Comparison of ENCODE assay signal across 9 mouse cellular contexts in the genomic region with DNA sequence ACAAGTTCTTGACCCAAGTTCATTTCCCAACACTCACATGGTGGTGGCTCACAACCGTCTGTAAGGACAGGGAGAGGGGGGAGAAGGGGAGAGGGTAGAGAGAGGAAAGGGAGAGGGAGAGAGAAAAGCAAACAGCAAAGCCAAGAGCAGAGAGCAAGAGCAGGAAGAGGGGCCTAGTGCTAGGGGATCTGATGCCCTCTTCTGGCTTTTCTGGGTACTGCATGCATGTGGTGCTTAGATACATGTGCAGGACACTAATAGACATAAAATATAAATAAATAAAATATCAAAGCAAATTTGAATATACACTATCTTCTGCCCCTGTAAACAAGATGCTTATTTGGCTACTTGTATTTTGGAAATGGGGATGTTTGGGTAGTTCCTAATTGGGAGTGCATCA.
DNase-seq lines count a peak whose midpoint lies in the region; ATAC-seq and TF ChIP-seq lines count a peak whose summit lies in the region.
"Had no signal": no experiment of that assay in that cellular context is flagged by ENCODE, and none has a peak within 500 bp of the region (broad histone marks: within the 10 kb centered on the region; RNA-seq: fewer than 3 reads in every experiment).

No protein-coding gene starts in this region.

- 25% methylated on average over 1 of the region's 1 CpGs for WGBS in intestine, embryonic 14.5 days
- WGBS in intestine, embryonic 16.5 days = 28% methylated on average over 1 of the region's 1 CpGs

- no peak overlapping the region for H3K4me3 ChIP-seq in intestine, embryonic 14.5 days (ENCODE audit: low read depth, low read length)
- H3K4me3 ChIP-seq in intestine, embryonic 16.5 days (ENCODE audit: low read length) = no peak overlapping the region
- H3K4me3 ChIP-seq in G1E (ENCODE audit: low read depth, low read length) = no peak overlapping the region
- no peak overlapping the region for H3K4me3 ChIP-seq in bone marrow macrophage, adult 2 months (ENCODE audit: insufficient read depth, low read length)
- H3K4me3 ChIP-seq in gastrocnemius, adult 2 months = no peak overlapping the region
- H3K4me3 ChIP-seq: erythroblast, embryonic 14.5 days had no signal

- no peak overlapping the region for H3K9ac ChIP-seq in intestine, embryonic 14.5 days (ENCODE audit: low read length)
- H3K9ac ChIP-seq in intestine, embryonic 16.5 days (ENCODE audit: low read depth, low read length) = no peak overlapping the region

- ATAC-seq in intestine, embryonic 14.5 days (replicated peaks; ENCODE audit: low FRiP score, low TSS enrichment, low read depth) = no peak
- no peak for ATAC-seq in intestine, embryonic 16.5 days
- ATAC-seq in G1E (ENCODE audit: extremely low read depth, insufficient number of reproducible peaks, low FRiP score, poor library complexity, severe bottlenecking) = no peak

- H3K4me1 ChIP-seq in intestine, embryonic 14.5 days (replicated peaks; ENCODE audit: control insufficient read depth, insufficient read depth, low read length) = no peaks in the 10 kb centered on the region
- no peaks in the 10 kb centered on the region for H3K4me1 ChIP-seq in intestine, embryonic 16.5 days (ENCODE audit: control insufficient read depth, insufficient read depth, low read length)
- H3K4me1 ChIP-seq in G1E (ENCODE audit: insufficient read depth, low read depth, low read length) = no peaks in the 10 kb centered on the region
- no peaks in the 10 kb centered on the region for H3K4me1 ChIP-seq in bone marrow macrophage, adult 2 months (ENCODE audit: control insufficient read depth, insufficient read depth, low read length)

- no peak overlapping the region for H3K27ac ChIP-seq in intestine, embryonic 14.5 days (ENCODE audit: low read depth)
- no peak overlapping the region for H3K27ac ChIP-seq in intestine, embryonic 16.5 days (ENCODE audit: low read length)
- no peak overlapping the region for H3K27ac ChIP-seq in bone marrow macrophage, adult 2 months (ENCODE audit: insufficient read depth, low read depth, low read length)
- no peak overlapping the region for H3K27ac ChIP-seq in gastrocnemius, adult 2 months

- TF ChIP-seq CTCF in G1E (IDR thresholded peaks at IDR 0.05; ENCODE audit: low read depth, low read length) = peak; percentile 37
- TF ChIP-seq CTCF in bone marrow macrophage, adult 2 months (IDR thresholded peaks at IDR 0.05; ENCODE audit: low read depth, low read length) = 0 out of 2 replicates have a peak, but pooled peaks have one; percentile 10
- peak; percentile 67 for TF ChIP-seq CTCF in gastrocnemius, adult 2 months (IDR thresholded peaks at IDR 0.05)

- no peak for TF ChIP-seq POLR2A in bone marrow macrophage, adult 2 months (IDR thresholded peaks at IDR 0.05; ENCODE audit: borderline replicate concordance, low read depth, low read length)

- no peaks in the 10 kb centered on the region for H3K27me3 ChIP-seq in intestine, embryonic 14.5 days (replicated peaks; ENCODE audit: control insufficient read depth, insufficient read depth, low read length)
- H3K27me3 ChIP-seq in intestine, embryonic 16.5 days (replicated peaks; ENCODE audit: control insufficient read depth, insufficient read depth, low read length) = no peaks in the 10 kb centered on the region
- H3K27me3 ChIP-seq in G1E (ENCODE audit: insufficient read depth, low read length) = no peaks in the 10 kb centered on the region

- no peaks in the 10 kb centered on the region for H3K36me3 ChIP-seq in intestine, embryonic 14.5 days (ENCODE audit: control insufficient read depth, insufficient read depth, low read length)
- H3K36me3 ChIP-seq in intestine, embryonic 16.5 days (ENCODE audit: control insufficient read depth, insufficient read depth, low read length) = no peaks in the 10 kb centered on the region
- H3K36me3 ChIP-seq in G1E (replicated peaks) = no peaks in the 10 kb centered on the region

- no peaks in the 10 kb centered on the region for H3K9me3 ChIP-seq in intestine, embryonic 14.5 days (ENCODE audit: control insufficient read depth, low read length)
- H3K9me3 ChIP-seq in intestine, embryonic 16.5 days (ENCODE audit: control insufficient read depth, low read length) = no peaks in the 10 kb centered on the region
- H3K9me3 ChIP-seq in G1E (replicated peaks) = no peaks in the 10 kb centered on the region

- H3K4me2 ChIP-seq in intestine, embryonic 14.5 days (ENCODE audit: low read length) = no peak overlapping the region
- H3K4me2 ChIP-seq in intestine, embryonic 16.5 days (ENCODE audit: low read depth, low read length) = no peak overlapping the region

- intact Hi-C loops in gastrocnemius, adult 2 months (cut with DNase I) = no loop called here
- intact Hi-C loops in left cerebral cortex, postnatal 14 days (cut with DNase I) = no loop called here

- peak; percentile 54 for DNase-seq in intestine, embryonic 14.5 days (ENCODE audit: low spot score)
- DNase-seq in G1E (ENCODE audit: low spot score) = no peak
- peak; percentile 26 for DNase-seq in gastrocnemius, adult 2 months
- peak; percentile 26 to 45 for DNase-seq in left cerebral cortex, postnatal 14 days (ENCODE audit: low spot score in 2 of 2)
- DNase-seq in right cerebral cortex, adult 18-20 months = peak; percentile 0
- DNase-seq in urinary bladder, postnatal 36 days (ENCODE audit: low spot score in 2 of 2) = peak; percentile 0 to 3

Comparison
In these comparisons a context has a peak if more than half of its experiments do, and no peak if none do; other contexts are left out.
1. CTCF ChIP-seq: peak in every context shown above with its lines; median percentile 67 in gastrocnemius, adult 2 months; 37 in G1E; 10 in bone marrow macrophage, adult 2 months.